Mouse (Mus musculus): Measurements from ENCODE around the gene Tlr3.

GRCm38 (mm10) chr8:45383250-45383649 lies 27.6 kb downstream of the Tlr3 start:
- TF ChIP-seq CTCF (IDR thresholded peaks at IDR 0.05; ENCODE audit: borderline replicate concordance, insufficient read depth, low read length) (no peak), POLR2A (IDR thresholded peaks at IDR 0.05; ENCODE audit: low read depth, low read length) (no peak)

All from embryonic fibroblast, embryonic 13.5 days (primary cell).